Mouse (Mus musculus) intestine, postnatal 0 days (tissue): ENCODE data around the gene Usp5. TPM values are rescaled to one million over a fixed set of nuclear protein-coding genes. Genes with fewer than 3 reads are reported as not detected.
A peak's percentile ranks its signal among the peaks of the same experiment; 100 is the strongest.

ENCODE experiments used
- ATAC-seq: fragments of 200-750 bp; cut with Nextera tagmentation; 2 replicates; pipeline ENCODE4 v1.8.0; 2017; ENCODE audit warnings: mild to moderate bottlenecking, moderate TSS enrichment, moderate library complexity
- H3K27ac ChIP-seq: fragments of 300-500 bp; sonication (generic); 2 replicates; pipeline ENCODE4 v1.5.1; 2014; ENCODE audit warnings: mild to moderate bottlenecking, low read depth, low read length, moderate library complexity
- H3K27me3 ChIP-seq: fragments of 300-500 bp; sonication (generic); replicated peaks from 2 replicates; pipeline ENCODE4 v1.6.1; 2014; ENCODE audit warnings: low read length, mixed read lengths; ENCODE audit not compliant: control insufficient read depth, insufficient read depth
- H3K36me3 ChIP-seq: fragments of 300-500 bp; sonication (generic); 2 replicates; pipeline ENCODE4 v1.6.1; 2014; ENCODE audit warnings: mild to moderate bottlenecking, moderate library complexity; ENCODE audit not compliant: control insufficient read depth, insufficient read depth
- H3K4me1 ChIP-seq: fragments of 300-500 bp; sonication (generic); replicated peaks from 2 replicates; pipeline ENCODE4 v1.6.1; 2014; ENCODE audit warnings: antibody characterized with exemption, low read length, mixed read lengths; ENCODE audit not compliant: control insufficient read depth, insufficient read depth
- H3K4me2 ChIP-seq: fragments of 300-500 bp; sonication (generic); replicated peaks from 2 replicates; pipeline ENCODE4 v1.6.1; 2014; ENCODE audit warnings: low read depth, mild to moderate bottlenecking, moderate library complexity
- H3K4me3 ChIP-seq: fragments of 300-500 bp; sonication (generic); 2 replicates; pipeline ENCODE4 v1.5.1; 2014; ENCODE audit warnings: low read depth, low read length
- H3K9ac ChIP-seq: fragments of 300-500 bp; sonication (generic); 2 replicates; pipeline ENCODE4 v1.6.1; 2014; ENCODE audit warnings: mild to moderate bottlenecking, low read depth, low read length
- H3K9me3 ChIP-seq: fragments of 300-500 bp; sonication (generic); 2 replicates; pipeline ENCODE4 v1.6.1; 2016; ENCODE audit warnings: mixed run types; ENCODE audit not compliant: control insufficient read depth
- CTCF ChIP-seq: sonication (generic); IDR thresholded peaks from 2 replicates; pipeline ENCODE4 v1.5.1; 2016; ENCODE audit warnings: low read depth, mild to moderate bottlenecking, control low read depth, antibody characterized with exemption, moderate library complexity
- WGBS: fragments of 180-500 bp; shearing (Covaris S2); extraction: QIAGEN DNeasy Blood & Tissue Kit; methylation state at CpG from one replicate; pipeline ENCODE4 v1.1.7; 2014; 5-methylcytosine and 5-hydroxymethylcytosine counted together
- polyA plus RNA-seq: library from polyadenylated mRNA; unstranded; fragments of >200 nt; fragmentation: Nextera tagmentation; extraction: Ambion mirVana; gene quantifications from 2 replicates; pipeline ENCODE4 v1.2.1, GENCODE M21; 2015

Usp5 gene
- polyA plus RNA-seq, 1 experiment from 2014 or later = 44.8 TPM

GRCm38 (mm10) chr6:124809775-124810538 lies 19.3 kb downstream of the Usp5 start:
- TF ChIP-seq CTCF = no peak
- Histone ChIP-seq H3K27ac (peak overlapping the region; percentile 95), H3K9me3 (no peaks in the 10 kb centered on the region), H3K4me1 (peaks cover 17% of the 10 kb centered on the region), H3K4me2 (peak overlapping the region; percentile 95), H3K27me3 (no peaks in the 10 kb centered on the region), H3K36me3 (peaks cover 26% of the 10 kb centered on the region; the same call in 1 of the 2 replicates), H3K4me3 (peak overlapping the region; percentile 64), H3K9ac (peak overlapping the region; percentile 73)
- ATAC-seq = no peak
- 36% methylated on average over 14 of the region's 14 CpGs for whole genome bisulfite sequencing

GRCm38 (mm10) chr6:124809052-124809774 lies 20.1 kb downstream of the Usp5 start:
- Histone ChIP-seq H3K4me2 (peak overlapping the region; percentile 95), H3K4me1 (peaks cover 14% of the 10 kb centered on the region; the same call in 1 of the 2 replicates), H3K9me3 (no peaks in the 10 kb centered on the region), H3K36me3 (peaks cover 26% of the 10 kb centered on the region; the same call in 1 of the 2 replicates), H3K9ac (peak overlapping the region; percentile 73), H3K27me3 (no peaks in the 10 kb centered on the region), H3K27ac (peak overlapping the region; percentile 95), H3K4me3 (peak overlapping the region; percentile 64)
- peak; percentile 91 for TF ChIP-seq CTCF
- under 1% methylated on average over 35 of the region's 35 CpGs for WGBS
- 0 out of 2 replicates have a peak, but pooled peaks have one; percentile 8 for ATAC-seq

DNA sequence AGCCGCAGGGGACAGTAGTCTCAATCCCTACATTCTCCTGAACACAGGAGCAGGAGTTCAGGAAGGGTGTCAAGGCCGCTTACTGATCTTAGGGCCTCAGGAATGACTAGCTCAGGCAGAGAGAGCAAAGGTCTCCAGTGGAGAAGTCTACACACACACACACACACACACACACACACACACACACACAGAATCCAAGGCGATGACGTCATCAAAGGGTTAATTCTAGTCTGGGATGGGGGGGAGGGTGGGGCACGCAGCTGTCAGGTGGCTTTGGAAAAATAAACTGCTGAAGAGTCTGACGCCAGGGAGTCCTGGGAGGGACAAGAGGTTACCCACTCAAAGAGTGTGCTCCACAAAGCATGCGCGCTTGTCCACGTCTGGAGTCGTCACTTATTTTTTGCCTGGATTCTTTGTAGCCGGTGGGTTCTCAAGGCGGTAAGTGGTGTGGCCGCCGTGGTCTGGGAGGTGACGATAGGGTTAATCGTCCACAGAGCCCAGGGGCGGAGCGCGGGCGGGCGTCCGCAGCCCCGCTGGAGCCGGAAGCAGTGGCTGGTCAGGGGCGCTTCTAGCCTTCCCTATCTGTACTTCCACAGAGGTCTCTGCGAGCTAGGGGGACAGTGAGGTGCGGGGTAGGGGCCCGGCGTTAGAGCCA lies 20.8 kb downstream of the Usp5 start, which contains the start of gene Spsb2:
Gene Spsb2, plus strand, starts transcription at position 304 of the 655 bp plus-strand sequence.
- H3K27me3 ChIP-seq = no peaks in the 10 kb centered on the region
- H3K4me2 ChIP-seq = peak within 1 kb of the TSS; percentile 95
- peak within 1 kb of the TSS; percentile 73 for H3K9ac ChIP-seq
- H3K4me1 ChIP-seq = peaks cover 14% of the 10 kb centered on the region; the same call in 1 of the 2 replicates
- 1% methylated on average over 29 of the region's 29 CpGs for WGBS
- H3K9me3 ChIP-seq = no peaks in the 10 kb centered on the region
- peak within 1 kb of the TSS; percentile 64 for H3K4me3 ChIP-seq
- TF ChIP-seq CTCF = no peak
- peaks cover 26% of the 10 kb centered on the region; the same call in 1 of the 2 replicates for H3K36me3 ChIP-seq
- ATAC-seq = peak; percentile 61
- H3K27ac ChIP-seq = peak within 1 kb of the TSS; percentile 95

DNA sequence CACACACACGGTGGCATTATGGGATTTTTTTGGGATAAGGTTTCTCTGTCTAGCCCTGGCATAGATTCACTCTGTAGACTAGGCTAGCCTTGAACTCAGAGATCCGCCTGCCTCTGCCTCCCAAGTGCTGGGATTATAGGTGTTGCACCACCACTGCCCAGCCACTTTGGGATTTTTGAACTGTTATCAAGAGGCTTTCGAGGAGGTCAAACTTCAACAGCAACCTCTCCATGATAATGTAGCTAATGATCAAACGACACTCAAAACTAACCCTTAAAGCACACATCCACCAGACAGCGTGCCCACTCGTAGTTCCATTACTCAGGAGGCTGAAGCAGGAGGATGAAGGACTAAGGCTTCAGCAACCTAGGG lies 21.3 kb downstream of the Usp5 start:
- H3K27me3 ChIP-seq = no peaks in the 10 kb centered on the region
- no peak overlapping the region for H3K9ac ChIP-seq
- H3K4me2 ChIP-seq = peak overlapping the region; percentile 95
- no peaks in the 10 kb centered on the region for H3K9me3 ChIP-seq
- H3K36me3 ChIP-seq = peaks cover 26% of the 10 kb centered on the region; the same call in 1 of the 2 replicates
- ATAC-seq = peak; percentile 2
- 41% methylated on average over 6 of the region's 6 CpGs for WGBS
- peak overlapping the region; percentile 64 for H3K4me3 ChIP-seq
- peaks cover 14% of the 10 kb centered on the region; the same call in 1 of the 2 replicates for H3K4me1 ChIP-seq
- no peak for TF ChIP-seq CTCF
- peak overlapping the region; percentile 95 for H3K27ac ChIP-seq

DNA sequence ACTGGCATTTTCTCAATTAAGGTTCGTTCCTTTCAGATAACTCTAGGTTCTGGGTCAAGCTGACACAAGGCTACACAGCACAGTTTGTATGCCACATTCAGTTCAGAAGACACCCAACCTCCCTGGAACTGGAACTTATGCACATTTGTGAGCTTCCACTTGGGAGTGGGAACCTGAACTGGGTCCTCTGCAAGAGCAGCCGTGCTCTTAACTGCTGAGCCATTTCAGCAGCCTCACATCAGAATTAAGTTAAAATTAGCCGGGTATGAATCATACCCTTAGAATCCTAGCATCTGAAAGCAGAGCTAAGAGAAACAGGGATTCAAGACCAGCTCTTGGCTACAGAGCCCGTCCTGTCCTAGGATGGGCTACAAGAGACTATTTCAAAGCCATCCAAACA lies 21.9 kb downstream of the Usp5 start:
- Histone ChIP-seq H3K4me2 (no peak overlapping the region), H3K4me1 (peaks cover 9% of the 10 kb centered on the region; the same call in 1 of the 2 replicates), H3K9ac (no peak overlapping the region), H3K9me3 (no peaks in the 10 kb centered on the region), H3K27ac (0 out of 2 replicates have a peak overlapping the region, but pooled peaks have one; percentile 41), H3K36me3 (peaks cover 26% of the 10 kb centered on the region; the same call in 1 of the 2 replicates), H3K27me3 (no peaks in the 10 kb centered on the region), H3K4me3 (no peak overlapping the region)
- no peak for TF ChIP-seq CTCF
- 83% methylated on average over 4 of the region's 4 CpGs for WGBS
- ATAC-seq = no peak
